Mouse (Mus musculus): ENCODE results near the gene Gtf2i. TPM values are rescaled to one million over a fixed set of nuclear protein-coding genes. Genes with fewer than 3 reads are reported as not detected.
"Not testable (repeated sequence)": the region's sequence is repeated elsewhere in the genome, so short reads cannot be mapped to it uniquely, and the experiment has no call there.

Gene Gtf2i
- 100 to 1,000 TPM; 228 TPM for total RNA-seq (2021)
- long read RNA-seq, experiment 1, full-length matches to known transcripts, result 24 of 157 reads
- long read RNA-seq, experiment 1, partial matches to known transcripts, result 82 of 157 reads
- long read RNA-seq, experiment 1, other reads (novel, unspliced or antisense), result 51 of 157 reads
- long read RNA-seq, experiment 2, full-length matches to known transcripts, result 32 of 194 reads
- long read RNA-seq, experiment 2, partial matches to known transcripts, result 98 of 194 reads
- long read RNA-seq, experiment 2, other reads (novel, unspliced or antisense), result 64 of 194 reads

DNA sequence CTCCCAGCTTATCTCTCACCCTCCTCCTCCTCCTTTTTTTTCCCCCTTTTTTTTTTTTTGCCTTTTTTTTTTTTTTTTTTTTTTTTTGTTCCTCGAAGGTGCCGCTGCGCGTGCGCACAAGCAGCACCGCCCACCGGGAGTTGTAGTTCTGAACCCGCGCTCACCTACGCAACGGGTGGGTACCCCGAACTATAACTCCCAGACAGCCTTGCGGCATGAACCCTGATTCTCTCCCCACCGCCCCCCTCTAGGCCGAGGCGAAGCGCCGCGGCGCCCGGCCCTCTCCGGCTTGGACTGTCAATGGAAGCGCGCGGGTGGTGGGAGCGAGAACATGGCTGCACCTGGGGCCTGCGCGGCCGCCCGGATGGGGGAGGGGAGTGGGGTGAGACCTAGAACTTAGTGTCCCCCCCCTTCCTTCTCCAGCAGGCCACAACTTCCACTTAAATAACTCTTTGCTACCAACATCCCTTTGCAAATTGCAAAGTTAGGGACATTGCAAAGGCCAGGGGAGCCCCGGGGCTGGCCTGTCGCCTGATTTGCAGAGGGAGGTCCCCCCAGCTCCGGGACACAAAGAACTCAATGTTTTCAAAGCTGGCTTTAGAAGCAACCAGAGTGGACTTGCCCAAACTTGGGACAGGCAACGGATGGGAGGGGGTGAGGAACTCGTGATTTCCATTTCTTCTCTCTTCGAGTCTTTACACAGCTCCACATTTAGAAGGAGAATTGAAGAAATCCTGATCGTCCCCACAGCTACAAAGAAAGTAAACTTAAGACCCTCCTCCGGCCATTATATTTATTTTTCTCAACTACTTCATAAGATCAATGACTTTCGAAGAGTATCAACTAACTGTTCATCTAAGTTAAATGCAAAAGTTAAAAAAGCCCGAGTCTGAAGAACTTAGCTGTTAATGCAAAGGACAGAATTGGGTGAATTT lies at the start of gene Gtf2i:
TSS of gene Gtf2i (minus strand) at position 73 of the 935 bp plus-strand sequence.
- DNase-seq (ENCODE audit: low spot score in 2 of 2), result peak; percentile 91 to 98

DNA sequence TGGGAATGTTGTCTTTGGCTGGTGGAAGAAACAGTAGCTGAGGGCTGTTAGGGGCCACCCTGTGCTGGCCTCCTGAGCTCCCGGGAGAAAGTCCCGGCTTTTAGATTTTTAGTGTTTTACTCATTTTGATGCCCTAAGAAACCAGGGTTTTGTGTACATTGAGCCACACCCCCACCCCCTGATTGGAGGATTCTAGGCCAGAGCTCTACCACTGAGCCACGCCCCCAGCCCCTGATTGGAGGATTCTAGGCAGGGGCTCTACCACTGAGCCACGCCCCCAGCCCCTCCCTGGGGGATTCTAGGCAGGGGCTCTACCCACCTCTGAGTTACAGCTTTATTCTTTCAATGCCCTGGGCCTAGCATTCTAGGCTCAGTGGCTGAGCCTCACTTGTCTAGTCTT lies 44.5 kb upstream of the Gtf2i start:
- DNase-seq (ENCODE audit: low spot score in 2 of 2), result no peak

DNA sequence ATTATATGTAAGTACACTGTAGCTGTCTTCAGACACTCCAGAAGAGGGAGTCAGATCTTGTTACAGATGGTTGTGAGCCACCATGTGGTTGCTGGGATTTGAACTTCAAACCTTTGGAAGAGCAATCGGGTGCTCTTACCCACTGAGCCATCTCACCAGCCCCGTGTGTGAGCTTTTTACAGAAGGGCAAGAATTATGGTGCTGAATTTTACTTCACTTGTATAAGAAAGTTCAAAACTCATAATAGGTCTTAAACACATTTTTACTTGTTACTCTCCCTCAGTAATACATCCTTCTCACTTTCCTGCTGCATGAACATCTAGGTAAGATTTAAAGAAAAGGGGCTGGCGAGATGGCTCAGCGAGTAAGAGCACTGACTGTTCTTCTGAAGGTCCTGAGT lies 40.8 kb upstream of the Gtf2i start:
- not testable (repeated sequence) for DNase-seq (ENCODE audit: low spot score in 2 of 2)

DNA sequence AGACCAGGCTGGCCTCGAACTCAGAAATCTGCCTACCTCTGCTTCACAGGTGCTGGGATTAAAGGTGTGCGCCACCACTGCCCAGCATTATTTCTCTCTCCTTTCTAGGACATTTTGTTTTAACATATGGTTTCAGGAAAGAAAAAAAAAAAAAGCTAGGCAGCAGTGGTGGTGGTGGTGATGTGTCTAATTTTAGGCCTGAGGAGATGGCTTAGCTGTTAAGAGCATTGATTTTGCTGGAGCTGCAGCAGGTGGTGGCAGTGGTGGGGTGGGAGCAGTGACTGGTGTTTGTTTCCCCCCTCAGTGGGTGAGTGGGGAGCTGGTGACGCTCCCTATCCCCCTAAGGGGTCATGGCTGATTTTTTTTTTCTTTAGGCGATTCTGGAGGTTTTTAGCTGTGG lies 38.6 kb upstream of the Gtf2i start:
- DNase-seq (ENCODE audit: low spot score in 2 of 2), result no peak

DNA sequence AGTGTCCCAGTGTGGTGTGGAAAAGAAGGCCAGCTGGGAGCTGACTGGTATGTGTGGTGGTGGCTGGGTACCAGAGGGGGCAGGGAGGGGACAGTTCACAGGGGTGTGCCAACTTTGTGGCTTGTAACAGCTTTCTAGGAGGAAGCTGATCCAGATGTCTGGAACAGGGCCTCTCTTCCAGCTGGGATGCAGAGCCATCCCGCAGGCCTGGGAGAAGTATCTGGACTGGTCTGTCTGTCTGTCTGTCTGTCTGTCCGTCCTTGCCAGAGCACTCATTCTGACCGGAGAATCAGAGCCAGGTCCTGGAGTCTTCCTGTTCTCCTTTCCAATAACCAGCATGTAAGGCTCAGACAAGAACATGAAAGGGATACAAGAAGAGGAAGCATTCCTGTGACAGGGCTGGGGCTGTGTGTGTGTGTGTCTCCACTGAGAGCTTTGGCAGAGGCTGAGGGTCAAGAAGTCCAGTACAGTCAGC lies 38.0 kb upstream of the Gtf2i start:
- no peak for DNase-seq (ENCODE audit: low spot score in 2 of 2)

DNA sequence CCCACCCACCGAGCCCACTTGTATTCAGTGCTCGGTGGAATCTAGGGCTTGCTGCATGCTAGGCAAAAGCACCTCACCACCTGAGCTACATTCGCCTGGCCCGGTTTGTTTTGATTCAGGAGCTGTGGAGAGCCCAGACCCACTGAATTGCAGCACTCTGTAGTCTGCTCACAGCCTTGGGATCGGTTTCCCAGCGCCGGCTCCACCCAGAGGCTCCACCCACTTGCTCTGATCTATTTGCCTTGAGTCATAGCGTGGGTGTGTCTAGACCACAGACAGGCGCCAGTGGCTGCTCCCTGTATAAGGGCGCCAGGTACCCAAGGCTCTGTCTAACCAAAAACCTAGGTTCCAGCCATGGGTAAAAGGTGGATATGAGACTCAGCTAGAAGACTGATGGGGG lies 36.1 kb upstream of the Gtf2i start:
- peak in 1 of 2 experiments; percentile 22 for DNase-seq (ENCODE audit: low spot score in 2 of 2)

DNA sequence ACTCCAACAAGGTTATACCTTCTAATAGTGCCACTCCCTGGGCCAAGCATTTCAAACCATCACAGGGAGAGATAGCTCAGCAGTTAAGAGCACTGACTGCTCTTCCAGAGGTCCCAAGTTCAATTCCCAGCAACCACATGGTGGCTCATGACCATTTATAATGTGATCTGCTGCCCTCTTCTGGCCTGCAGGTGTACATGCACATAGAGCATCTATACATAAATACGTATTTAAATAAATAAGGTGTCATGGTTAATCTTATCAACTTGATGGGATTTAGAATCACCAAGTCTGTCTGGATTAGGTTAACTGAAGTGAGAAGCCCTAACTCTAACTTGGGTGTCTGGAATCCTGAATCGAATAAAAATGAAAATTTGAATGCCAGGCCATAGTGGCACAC lies 32.5 kb upstream of the Gtf2i start:
- no peak for DNase-seq (ENCODE audit: low spot score in 2 of 2)

DNA sequence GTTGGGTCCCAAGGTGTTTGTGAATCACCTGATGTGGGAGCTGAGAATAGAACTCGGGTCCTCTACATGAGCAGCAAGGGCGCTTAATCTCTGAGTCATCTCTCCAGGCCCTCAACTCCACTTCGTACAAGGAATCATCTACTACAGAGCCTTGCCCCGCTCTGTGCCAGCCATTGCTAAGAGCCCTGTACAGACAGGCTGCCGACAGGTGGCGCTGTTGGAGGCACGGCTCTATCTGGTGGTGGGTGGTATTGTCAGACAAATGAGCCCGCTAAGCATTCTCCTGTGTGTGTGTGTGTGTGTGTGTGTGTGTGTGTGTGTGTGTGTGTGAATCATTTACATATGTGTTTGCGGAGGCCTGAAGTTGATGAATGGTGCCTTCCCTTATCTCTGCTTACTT lies 30.9 kb upstream of the Gtf2i start:
- no peak for DNase-seq (ENCODE audit: low spot score in 2 of 2)

DNA sequence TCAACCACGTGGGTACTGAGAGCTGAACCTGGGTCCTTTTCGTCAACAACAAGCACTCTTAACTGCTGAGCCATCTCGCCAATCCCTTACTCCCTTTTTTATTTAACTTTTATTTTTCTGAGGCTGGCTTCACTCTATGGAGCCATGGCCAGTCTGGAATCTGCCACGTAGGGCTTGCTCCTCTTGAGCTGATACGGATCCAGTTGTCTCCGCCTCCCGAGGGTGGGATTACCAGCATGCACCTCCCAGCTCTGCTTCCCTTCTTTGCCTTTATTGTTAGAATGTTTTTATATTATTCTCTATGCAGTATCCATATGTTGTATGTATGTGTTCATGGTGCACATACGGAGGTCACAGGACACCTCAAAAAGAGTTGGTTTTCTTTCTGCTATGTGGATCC lies 29.5 kb upstream of the Gtf2i start:
- no peak for DNase-seq (ENCODE audit: low spot score in 2 of 2)

DNA sequence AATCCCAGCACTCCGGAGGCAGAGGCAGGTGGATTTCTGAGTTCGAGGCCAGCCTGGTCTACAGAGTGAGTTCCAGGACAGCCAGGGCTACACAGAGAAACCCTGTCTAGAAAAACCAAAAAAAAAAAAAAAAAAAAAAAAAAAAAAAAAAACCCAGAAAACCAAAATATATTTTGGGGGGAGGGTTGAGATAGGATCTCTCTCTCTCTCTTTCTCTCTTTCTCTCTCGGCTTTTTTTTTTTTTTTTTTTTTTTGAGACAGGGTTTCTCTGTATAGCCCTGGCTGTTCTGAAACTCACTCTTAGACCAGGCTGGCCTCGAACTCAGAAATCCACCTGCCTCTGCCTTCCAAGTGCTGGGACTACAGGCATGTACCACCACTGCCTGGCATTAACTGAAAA lies 29.0 kb upstream of the Gtf2i start:
- DNase-seq (ENCODE audit: low spot score in 2 of 2), result not testable (repeated sequence)

DNA sequence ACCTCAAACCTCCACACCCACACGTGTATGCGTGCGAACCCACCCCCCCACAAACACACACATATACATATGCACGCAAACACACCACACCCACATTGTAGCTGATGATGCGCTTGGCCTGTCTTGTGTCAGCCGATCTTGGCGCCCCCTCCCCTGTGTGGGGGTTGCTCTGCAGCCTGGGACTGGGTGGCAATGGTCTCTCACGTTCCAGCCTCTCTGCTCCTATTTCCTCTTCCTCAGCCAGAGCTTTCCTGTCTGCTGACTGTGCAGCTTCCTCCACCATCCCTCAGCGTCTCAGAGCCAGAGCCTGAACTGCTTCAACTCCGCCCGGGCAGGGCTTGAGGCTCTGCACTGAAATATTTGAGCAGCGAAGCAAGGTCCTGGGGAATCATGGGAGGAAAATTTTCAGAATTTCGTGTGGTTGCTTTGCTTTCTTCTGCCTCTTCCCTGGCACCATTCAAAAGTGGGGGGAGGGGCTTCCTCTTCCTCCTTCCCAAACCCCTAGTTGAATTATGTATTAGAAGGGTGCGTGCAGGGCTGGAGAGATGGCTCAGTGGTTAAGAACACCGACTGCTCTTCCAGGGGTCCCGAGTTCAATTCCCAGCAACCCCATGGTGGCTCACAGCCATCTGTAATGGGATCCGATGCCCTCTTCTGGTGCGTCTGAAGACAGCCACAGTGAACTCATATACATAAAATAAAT lies 28.1 kb upstream of the Gtf2i start:
- DNase-seq (ENCODE audit: low spot score in 2 of 2), result no peak

DNA sequence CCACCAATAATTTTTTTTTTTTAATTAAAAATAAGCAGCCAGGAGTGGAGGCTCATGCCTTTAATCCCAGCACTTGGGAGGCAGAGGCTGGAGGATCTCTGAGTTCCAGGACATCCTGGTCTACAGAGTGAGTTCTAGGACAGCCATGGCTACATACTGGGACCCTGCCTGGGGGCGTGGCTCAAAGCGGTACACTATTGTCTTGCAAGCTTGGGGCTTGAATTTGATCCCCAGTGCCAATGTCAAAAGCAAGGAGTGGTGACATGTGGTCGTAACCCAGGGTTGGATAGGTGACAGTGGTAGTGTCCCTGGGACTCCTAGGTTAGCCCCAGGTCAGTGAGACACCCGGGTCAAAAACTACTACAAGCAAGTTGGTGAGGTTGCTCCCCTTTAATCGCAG lies 27.2 kb upstream of the Gtf2i start:
- DNase-seq (ENCODE audit: low spot score in 2 of 2), result no peak

DNA sequence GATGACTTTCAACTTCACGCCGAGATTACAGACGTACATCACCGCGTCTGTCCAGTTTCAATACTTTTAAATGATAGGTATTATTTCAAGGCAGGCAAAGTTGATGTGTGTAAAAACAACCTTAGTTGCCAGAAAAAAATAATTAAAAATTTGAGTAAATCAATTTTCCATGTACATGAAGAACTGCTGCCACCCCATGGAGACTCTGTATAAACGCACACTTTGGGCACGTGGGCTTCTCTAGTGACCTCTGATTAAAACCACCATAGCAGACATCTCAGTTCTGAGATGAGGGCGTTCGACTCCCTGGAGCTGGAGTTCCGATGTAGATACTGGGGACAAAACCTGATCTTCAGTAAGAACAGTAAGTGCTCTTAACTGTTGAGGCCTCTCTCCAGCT lies 26.8 kb upstream of the Gtf2i start:
- peak in 1 of 2 experiments; percentile 25 for DNase-seq (ENCODE audit: low spot score in 2 of 2)

DNA sequence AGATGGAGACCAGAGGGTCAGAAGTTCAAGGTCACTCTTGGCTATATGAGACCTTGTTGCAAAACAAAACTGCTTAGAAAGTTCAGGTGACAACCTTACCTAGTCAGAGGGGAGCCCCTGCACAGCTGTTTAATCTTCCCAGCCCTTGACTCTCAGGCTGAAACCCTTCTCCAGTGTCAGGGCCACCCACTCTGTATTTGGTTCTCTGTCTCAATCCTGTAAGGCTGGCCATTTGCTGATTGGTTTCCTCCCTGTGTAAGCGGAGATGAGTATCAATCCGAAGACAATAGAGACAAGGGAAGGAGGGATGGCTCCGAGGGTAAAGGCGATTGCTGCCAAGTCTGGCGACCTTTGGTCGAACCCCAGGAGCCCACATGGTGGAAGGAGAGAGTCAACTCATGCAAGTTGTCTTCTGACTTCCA lies 25.6 kb upstream of the Gtf2i start:
- DNase-seq (ENCODE audit: low spot score in 2 of 2), result no peak

DNA sequence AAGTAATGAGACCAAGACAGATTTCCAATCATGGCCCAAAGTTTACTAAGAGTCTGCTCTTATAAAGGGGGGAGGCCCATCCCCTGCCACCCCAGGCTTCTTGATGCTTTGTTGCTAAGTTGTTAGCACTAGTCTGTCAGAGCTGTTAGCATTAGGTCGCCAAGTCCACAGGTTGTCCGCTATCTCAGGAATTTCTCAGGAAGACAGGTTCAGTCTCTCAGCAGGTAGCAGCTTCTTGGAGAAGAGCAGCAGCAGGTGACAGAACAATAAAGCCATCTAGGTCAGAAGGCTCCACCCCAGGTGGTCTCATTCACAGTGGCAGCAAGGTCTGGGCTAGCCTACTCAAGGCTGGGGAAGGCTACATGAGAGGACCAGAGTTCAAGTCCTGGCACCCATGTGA lies 22.5 kb upstream of the Gtf2i start:
- DNase-seq (ENCODE audit: low spot score in 2 of 2), result not testable (repeated sequence)

DNA sequence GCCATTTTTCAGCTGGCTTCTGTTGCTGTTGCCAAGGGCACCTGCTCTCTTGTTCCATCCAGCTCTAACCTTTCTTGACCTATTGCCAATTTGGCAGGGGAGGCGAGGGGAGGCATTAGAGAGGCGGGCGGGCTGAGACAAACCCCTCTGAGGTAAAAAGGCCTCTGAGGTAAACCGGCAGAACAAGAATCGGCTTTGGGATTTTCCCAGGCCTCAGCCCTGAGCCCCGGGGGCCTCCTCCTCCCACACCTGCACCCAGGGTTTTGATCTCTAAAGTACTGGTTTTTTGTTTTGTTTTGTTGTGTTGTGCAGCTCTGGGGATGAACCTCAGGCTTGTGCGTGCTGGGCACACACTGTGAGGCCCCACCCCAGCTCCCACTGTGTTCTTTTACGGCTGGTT lies 18.2 kb upstream of the Gtf2i start:
- DNase-seq (ENCODE audit: low spot score in 2 of 2), result no peak

DNA sequence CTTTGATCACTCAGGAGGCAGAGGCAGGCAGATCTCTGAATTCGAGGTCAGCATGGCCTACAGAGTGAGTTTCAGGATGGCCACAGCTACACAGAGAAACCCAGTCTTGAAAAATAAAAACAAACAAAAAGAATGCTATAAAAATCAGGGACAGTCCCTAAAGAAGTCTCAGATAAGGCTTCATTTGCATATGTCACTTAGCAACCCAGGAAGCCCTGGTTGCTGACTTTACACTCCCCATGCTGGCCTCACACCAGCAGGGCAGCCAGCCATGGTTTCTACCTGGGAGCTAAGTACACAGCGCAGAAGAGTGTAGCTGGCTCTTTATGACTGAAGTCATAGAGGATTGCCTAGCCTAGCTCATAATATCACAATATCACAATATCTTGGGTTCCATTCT lies 15.5 kb upstream of the Gtf2i start:
- no peak for DNase-seq (ENCODE audit: low spot score in 2 of 2)

DNA sequence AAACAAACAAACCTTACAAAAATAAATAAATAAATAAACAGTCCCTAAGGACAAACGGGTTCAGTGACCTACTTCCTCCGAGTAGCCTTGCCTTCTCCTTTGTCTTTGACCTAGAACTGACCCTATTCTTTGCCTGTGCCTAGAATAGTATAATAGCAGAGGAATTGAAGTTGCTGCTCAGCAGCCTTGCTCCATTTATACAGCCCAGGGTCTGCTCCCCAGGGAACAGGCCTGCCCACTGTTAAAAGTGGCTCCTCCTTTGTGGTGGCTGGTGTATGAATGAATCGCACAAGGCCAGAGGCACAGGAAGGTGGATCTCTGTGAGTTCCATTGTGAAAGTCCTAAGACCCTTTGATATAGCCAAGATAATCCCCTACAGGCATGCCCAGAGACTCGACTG lies 14.8 kb upstream of the Gtf2i start:
- DNase-seq (ENCODE audit: low spot score in 2 of 2), result no peak

DNA sequence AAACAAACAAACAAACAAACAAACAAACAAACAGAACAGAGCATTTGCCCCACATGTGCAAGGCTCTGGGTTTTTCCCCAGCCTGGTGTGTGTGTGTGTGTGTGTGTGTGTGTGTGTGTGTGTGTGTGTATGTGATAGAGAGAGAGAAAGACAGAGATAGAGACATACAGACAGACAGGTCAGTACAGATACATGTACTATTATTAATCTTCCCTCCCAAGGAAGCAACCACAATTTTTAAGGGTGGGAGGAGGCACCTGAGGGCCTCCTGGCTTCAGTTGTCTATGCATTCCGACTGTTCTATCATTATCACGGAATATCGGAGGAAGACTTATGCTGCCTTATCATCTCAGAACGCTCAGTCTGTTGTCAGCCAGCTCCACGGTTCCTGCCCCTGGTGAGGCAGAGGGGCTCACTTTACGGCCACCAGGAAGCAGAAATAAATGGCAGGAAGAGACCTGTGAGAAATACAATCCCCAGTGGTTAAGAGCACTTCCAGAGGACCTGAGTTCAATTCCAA lies 14.0 kb upstream of the Gtf2i start:
- DNase-seq (ENCODE audit: low spot score in 2 of 2), result no peak

DNA sequence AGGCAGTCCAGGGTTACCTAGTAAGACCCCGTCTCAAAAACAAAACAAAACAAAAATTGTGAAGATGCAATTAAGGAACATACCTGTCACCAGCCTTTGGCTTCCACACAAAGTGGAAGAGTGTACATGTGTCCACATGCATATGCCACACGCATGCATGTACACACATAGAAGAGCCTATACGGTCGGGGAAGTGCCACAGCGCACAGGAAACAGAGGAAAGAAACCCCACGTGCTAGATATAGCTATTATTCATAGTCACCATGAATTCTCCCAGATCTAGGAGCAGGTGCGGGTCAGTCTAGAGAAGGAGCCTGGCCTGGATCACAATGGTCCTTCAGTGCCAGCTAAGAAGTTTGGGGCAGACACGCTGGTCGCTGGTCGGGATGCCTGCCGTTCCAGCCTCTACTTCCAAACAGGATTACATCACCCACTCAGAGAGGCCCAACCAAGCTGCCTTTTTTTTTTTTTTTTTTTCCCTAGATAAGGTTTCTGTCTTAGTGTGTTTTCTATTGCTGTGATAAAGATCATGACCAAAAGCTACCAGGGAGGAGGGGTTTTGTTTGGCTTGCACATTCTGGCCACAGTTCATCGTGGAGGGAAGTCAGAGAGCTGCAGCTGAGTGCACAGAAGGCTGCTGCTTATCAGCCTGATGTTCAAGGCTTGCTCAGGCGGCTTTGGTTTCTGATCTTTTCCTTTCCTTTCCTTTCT lies 11.5 kb upstream of the Gtf2i start:
- DNase-seq (ENCODE audit: low spot score in 2 of 2), result no peak

DNA sequence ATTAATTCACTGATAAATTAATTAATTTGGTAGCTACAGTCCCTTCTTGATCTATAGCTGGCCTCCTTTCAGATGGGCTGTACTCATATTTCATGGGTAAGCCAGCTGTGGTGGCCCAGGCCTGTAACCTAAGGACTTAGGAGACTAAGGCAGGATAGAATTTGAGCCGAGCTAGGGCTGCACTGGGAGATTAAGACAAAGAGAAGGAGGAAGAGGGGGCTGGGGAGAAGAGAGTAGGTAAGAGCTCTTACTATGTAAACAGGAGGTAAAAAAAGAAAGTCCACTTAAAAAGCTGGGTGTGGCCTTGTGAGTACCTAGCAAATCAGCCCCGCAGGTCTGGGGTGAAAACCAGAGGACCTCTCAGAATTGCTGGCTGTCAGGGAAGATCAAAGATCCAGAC lies 9.3 kb upstream of the Gtf2i start:
- no peak for DNase-seq (ENCODE audit: low spot score in 2 of 2)

All from layer of hippocampus, postnatal 14 days (tissue).